Mouse (Mus musculus) cerebellum, adult 11-12 months (tissue): Measurements from ENCODE around the gene Ube2m.

Experiments
- DNase-seq: peaks from one replicate; pipeline ENCODE4 v3.0.0; 2022

The Ube2m gene

GRCm38 (mm10) chr7:12998053-12998452 lies 40.0 kb downstream of the Ube2m start, which contains the start of gene Slc27a5:
Gene Slc27a5, minus strand, starts transcription at chr7:12998192.
- DNase-seq: no peak

- no peak for DNase-seq
These were observed 40.8 kb downstream of the Ube2m start for GRCm38 (mm10) chr7:12997230-12997629.

- no peak for DNase-seq
These were observed 42.2 kb downstream of the Ube2m start for GRCm38 (mm10) chr7:12995862-12996261.

GRCm38 (mm10) chr7:12993148-12993547 lies 44.9 kb downstream of the Ube2m start:
- no peak for DNase-seq

- DNase-seq: no peak
These were observed 45.9 kb downstream of the Ube2m start for GRCm38 (mm10) chr7:12992222-12992621.

- DNase-seq: no peak
These were observed 50.5 kb downstream of the Ube2m start for GRCm38 (mm10) chr7:12987409-12988189.

GRCm38 (mm10) chr7:12986906-12987305 lies 51.2 kb downstream of the Ube2m start:
- no peak for DNase-seq

- DNase-seq: no peak
These were observed 52.4 kb downstream of the Ube2m start for GRCm38 (mm10) chr7:12985724-12986123.
